31 mouse cellular contexts compared by ENCODE assay signal in genomic region chr10:22875675-22876074, GRCm38 (mm10). TPM values are rescaled to one million over a fixed set of nuclear protein-coding genes. Genes with fewer than 3 reads are reported as not detected.
DNase-seq lines count a peak whose midpoint lies in the region; ATAC-seq and TF ChIP-seq lines count a peak whose summit lies in the region.
"Had no signal": no experiment of that assay in that cellular context is flagged by ENCODE, and none has a peak within 500 bp of the region (broad histone marks: within the 10 kb centered on the region; RNA-seq: fewer than 3 reads in every experiment).

No protein-coding gene starts in this region.

- no peak for TF ChIP-seq POLR2A in testis, adult 2 months (IDR thresholded peaks at IDR 0.05; ENCODE audit: control insufficient read depth, low read depth, low read length)

- intact Hi-C loops in heart, postnatal 10 days (cut with DNase I), result no loop called here
- intact Hi-C loops in heart, postnatal 25 days (cut with DNase I), result loop anchor here (10.0 kb wide), 1 partner anchor 51 kb away; the partner anchor contains the start of gene Tcf21

- peaks cover 12% of the 10 kb centered on the region for H3K4me1 ChIP-seq in heart, embryonic 12.5 days (replicated peaks)
- no peaks in the 10 kb centered on the region for H3K4me1 ChIP-seq in testis, adult 2 months (ENCODE audit: control insufficient read depth, insufficient read depth, low read length)
- no peaks in the 10 kb centered on the region for H3K4me1 ChIP-seq in forebrain, embryonic 16.5 days (replicated peaks; ENCODE audit: control insufficient read depth, insufficient read depth, low read length)
- H3K4me1 ChIP-seq: embryonic facial prominence, embryonic 13.5 days; forebrain, embryonic 10.5 days; forebrain, embryonic 15.5 days; neural tube, embryonic 12.5 days had no signal

- ATAC-seq in heart, embryonic 12.5 days (ENCODE audit: insufficient number of reproducible peaks, low FRiP score), result no peak
- ATAC-seq in forebrain, embryonic 16.5 days, result no peak
- ATAC-seq: forebrain, embryonic 15.5 days; hindbrain, postnatal 0 days; intestine, embryonic 15.5 days; liver, postnatal 0 days; midbrain, embryonic 16.5 days had no signal

- no peak overlapping the region for H3K9ac ChIP-seq in heart, embryonic 12.5 days
- H3K9ac ChIP-seq in forebrain, embryonic 16.5 days (replicated peaks; ENCODE audit: low read depth, low read length), result no peak overlapping the region
- H3K9ac ChIP-seq: embryonic facial prominence, embryonic 13.5 days; forebrain, embryonic 15.5 days; intestine, embryonic 15.5 days; limb, embryonic 12.5 days; liver, postnatal 0 days; neural tube, embryonic 12.5 days had no signal

- H3K27me3 ChIP-seq in heart, embryonic 12.5 days (replicated peaks), result 0 out of 2 replicates have a peak, but pooled peaks cover 4% of the 10 kb centered on the region
- no peaks in the 10 kb centered on the region for H3K27me3 ChIP-seq in testis, adult 2 months (ENCODE audit: control insufficient read depth, insufficient read depth, low read length)
- no peaks in the 10 kb centered on the region for H3K27me3 ChIP-seq in forebrain, embryonic 16.5 days (replicated peaks; ENCODE audit: control insufficient read depth, insufficient read depth, low read length)
- H3K27me3 ChIP-seq: embryonic facial prominence, embryonic 13.5 days; forebrain, embryonic 15.5 days; intestine, embryonic 15.5 days; neural tube, embryonic 12.5 days had no signal

- DNase-seq in heart, postnatal 10 days, result no peak
- DNase-seq in testis, postnatal 10 days (ENCODE audit: low spot score), result no peak
- peak; percentile 13 for DNase-seq in heart, postnatal 25 days (ENCODE audit: low spot score)
- DNase-seq: adrenal gland, postnatal 25 days; B cell, adult 2 months; cerebellum, adult 11-12 months; cerebellum, adult 9-11 months; gastrocnemius, postnatal 10 days; kidney, adult 9 months; layer of hippocampus, postnatal 36 days; liver, postnatal 0 days; right cerebral cortex, adult 18-20 months had no signal

- 62% methylated on average over 5 of the region's 5 CpGs for WGBS in heart, embryonic 12.5 days
- WGBS in forebrain, embryonic 16.5 days, result 68% methylated on average over 5 of the region's 5 CpGs

- no peaks in the 10 kb centered on the region for H3K9me3 ChIP-seq in heart, embryonic 12.5 days (replicated peaks)
- H3K9me3 ChIP-seq in forebrain, embryonic 16.5 days (ENCODE audit: control insufficient read depth, low read length), result no peaks in the 10 kb centered on the region
- H3K9me3 ChIP-seq: embryonic facial prominence, embryonic 13.5 days; forebrain, embryonic 10.5 days; forebrain, embryonic 15.5 days; intestine, embryonic 15.5 days; limb, embryonic 12.5 days; neural tube, embryonic 12.5 days had no signal

- H3K4me3 ChIP-seq in heart, embryonic 12.5 days, result no peak overlapping the region
- H3K4me3 ChIP-seq in testis, adult 2 months (ENCODE audit: control insufficient read depth, low read depth, low read length), result no peak overlapping the region
- H3K4me3 ChIP-seq in forebrain, embryonic 16.5 days (replicated peaks; ENCODE audit: low read length), result no peak overlapping the region
- H3K4me3 ChIP-seq: embryonic facial prominence, embryonic 13.5 days; forebrain, embryonic 10.5 days; forebrain, embryonic 15.5 days; heart, adult 2 months; intestine, embryonic 15.5 days; limb, embryonic 12.5 days; myocyte; neural tube, embryonic 12.5 days had no signal

- no peaks in the 10 kb centered on the region for H3K36me3 ChIP-seq in heart, embryonic 12.5 days
- no peaks in the 10 kb centered on the region for H3K36me3 ChIP-seq in testis, adult 2 months (ENCODE audit: control insufficient read depth, insufficient read depth, low read length)
- H3K36me3 ChIP-seq in forebrain, embryonic 16.5 days (ENCODE audit: control insufficient read depth, insufficient read depth), result no peaks in the 10 kb centered on the region
- H3K36me3 ChIP-seq: embryonic facial prominence, embryonic 13.5 days; forebrain, embryonic 10.5 days; forebrain, embryonic 15.5 days; intestine, embryonic 15.5 days; limb, embryonic 12.5 days; neural tube, embryonic 12.5 days had no signal

- no peak for TF ChIP-seq CTCF in testis, adult 2 months (IDR thresholded peaks at IDR 0.05; ENCODE audit: control insufficient read depth, insufficient read depth, insufficient replicate concordance, low read depth, low read length)

- H3K27ac ChIP-seq in heart, embryonic 12.5 days (ENCODE audit: poor library complexity, severe bottlenecking), result peak overlapping the region; percentile 38
- peak overlapping the region; percentile 39; the same call in 1 of the 2 replicates for H3K27ac ChIP-seq in testis, adult 2 months (ENCODE audit: control insufficient read depth, insufficient read depth, low read depth, low read length)
- H3K27ac ChIP-seq in forebrain, embryonic 16.5 days (ENCODE audit: low read length), result no peak overlapping the region
- H3K27ac ChIP-seq: embryonic facial prominence, embryonic 13.5 days; forebrain, embryonic 10.5 days; forebrain, embryonic 15.5 days; hindbrain, postnatal 0 days; intestine, embryonic 15.5 days; limb, embryonic 12.5 days; neural tube, embryonic 12.5 days; stomach, postnatal 0 days had no signal

- H3K4me2 ChIP-seq in heart, embryonic 12.5 days, result no peak overlapping the region
- no peak overlapping the region for H3K4me2 ChIP-seq in forebrain, embryonic 16.5 days (ENCODE audit: low read length)
- H3K4me2 ChIP-seq: embryonic facial prominence, embryonic 13.5 days; forebrain, embryonic 15.5 days; intestine, embryonic 15.5 days; limb, embryonic 12.5 days; liver, embryonic 11.5 days; midbrain, embryonic 11.5 days; neural tube, embryonic 12.5 days had no signal

RNA-seq across cellular contexts. Expression of gene Tcf21, which starts 55.7 kb away (rescaled TPM):
- 74.5 and 76.6 TPM in 2 replicates for polyA plus RNA-seq in heart, embryonic 12.5 days (2016; fragmentation: Nextera tagmentation; extraction: Ambion mirVana)
- 10 to 100 TPM; 32.5 to 33.1 TPM for total RNA-seq in heart, postnatal 10 days (2021)
- polyA plus RNA-seq in testis, adult 2 months (2012; rRNA removed), result 11.2 and 12.4 TPM in 2 replicates
- total RNA-seq in heart, postnatal 25 days (2021), result 10 to 100 TPM; 10.9 to 14.4 TPM
- polyA plus RNA-seq in forebrain, embryonic 16.5 days (2015; fragmentation: Nextera tagmentation; extraction: Ambion mirVana), result 0.22 and 0.71 TPM in 2 replicates
- total RNA-seq: common myeloid progenitor, adult 5-6 weeks; gastrocnemius, postnatal 10 days; layer of hippocampus, postnatal 36 days; left cerebral cortex, postnatal 10 days; megakaryocyte, adult 5-6 weeks had no signal
- polyA plus RNA-seq: forebrain, embryonic 10.5 days; myocyte had no signal
